Mouse (Mus musculus) 416B (cell line): Measurements from ENCODE around the gene Rab5if.
"Not testable (repeated sequence)": the region's sequence is repeated elsewhere in the genome, so short reads cannot be mapped to it uniquely, and the experiment has no call there.

Experiments
- DNase-seq: peaks from one replicate; pipeline ENCODE4 v3.0.0; 2011; ENCODE audit warnings: low read depth

Rab5if gene

GRCm38 (mm10) chr2:156862772-156863486 is at the start of gene Rab5if:
Rab5if (plus strand) TSS chr2:156863128.
- peak; percentile 97 for DNase-seq

GRCm38 (mm10) chr2:156814344-156814801 is 48.6 kb upstream of the Rab5if start:
- DNase-seq: no peak

GRCm38 (mm10) chr2:156814893-156815292 is 48.0 kb upstream of the Rab5if start:
- DNase-seq: no peak

DNA sequence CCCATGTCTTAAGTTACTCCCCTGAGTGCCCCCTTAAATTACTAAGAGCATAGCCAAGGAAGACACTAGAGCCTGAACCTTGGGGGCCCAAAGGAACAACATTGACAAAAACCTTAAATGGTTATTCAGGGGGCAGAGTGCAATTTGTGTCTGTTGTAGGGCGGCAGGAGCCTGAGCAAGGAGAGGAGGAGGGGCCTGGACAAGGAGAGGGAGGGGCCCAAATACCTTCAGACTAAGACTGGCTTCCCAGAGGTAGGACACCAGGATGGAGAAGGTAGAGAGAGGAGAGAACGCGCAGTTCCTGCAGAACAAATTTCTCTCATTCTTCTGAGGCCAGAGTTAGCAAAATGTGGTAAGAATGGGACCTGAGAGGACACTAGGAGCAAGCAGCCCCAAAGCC is 47.5 kb upstream of the Rab5if start:
- no peak for DNase-seq

DNA sequence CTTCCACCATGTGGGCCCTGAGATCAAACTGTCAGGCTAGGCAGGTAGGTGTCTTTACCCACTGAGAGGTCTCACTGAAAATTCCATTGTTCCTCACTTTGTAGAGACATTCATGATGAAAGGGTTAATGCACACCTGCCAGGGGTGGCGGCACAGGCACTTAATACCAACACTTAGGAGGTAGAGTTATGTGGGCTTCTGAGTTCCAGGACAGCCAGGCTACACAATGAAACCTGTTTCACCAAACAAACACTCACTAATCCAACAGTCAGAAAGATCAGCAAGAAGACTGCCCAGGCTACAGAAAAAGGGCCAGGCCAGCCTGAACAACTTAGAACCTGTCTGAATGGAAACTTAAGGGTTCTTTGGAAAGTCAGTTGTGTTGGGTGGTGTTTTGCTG is 46.8 kb upstream of the Rab5if start:
- no peak for DNase-seq

DNA sequence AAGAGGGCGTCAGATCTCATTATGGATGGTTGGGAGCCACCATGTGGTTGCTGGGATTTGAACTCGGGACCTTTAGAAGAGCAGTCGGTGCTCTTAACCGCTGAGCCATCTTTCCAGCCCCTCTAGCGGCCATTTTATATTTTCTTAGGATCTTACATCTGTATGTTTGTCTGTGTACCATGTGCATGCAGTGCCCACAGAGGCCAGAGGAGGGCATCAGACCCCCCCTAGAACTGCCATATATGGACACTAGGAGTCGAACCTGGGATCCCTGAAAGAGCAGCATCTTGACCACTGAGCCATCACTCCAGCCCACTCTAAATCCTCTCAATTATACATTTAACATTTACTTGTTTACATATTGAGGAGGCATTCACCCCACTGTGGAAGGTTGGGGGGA is 37.8 kb upstream of the Rab5if start:
- not testable (repeated sequence) for DNase-seq

DNA sequence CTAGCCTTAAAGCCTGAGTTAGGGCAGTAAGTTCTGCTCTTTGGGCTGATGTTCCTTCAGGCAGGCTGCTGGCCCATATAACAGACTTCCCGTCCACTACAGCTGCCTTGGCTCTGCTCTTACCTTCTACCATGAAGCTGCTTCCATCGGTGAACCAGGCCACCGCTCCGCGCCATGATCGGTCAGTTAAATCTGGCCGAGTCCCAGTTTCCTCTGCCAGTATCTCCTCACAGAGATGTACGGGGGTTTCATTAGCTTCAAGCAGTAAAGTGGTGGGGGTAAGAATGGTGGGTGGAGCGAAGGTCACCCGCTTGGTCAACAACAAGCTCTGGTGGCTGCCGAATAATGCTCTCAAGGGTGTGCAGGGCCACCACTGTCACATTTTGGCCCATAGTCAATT is 28.6 kb upstream of the Rab5if start:
- DNase-seq: no peak

GRCm38 (mm10) chr2:156838839-156839238 is 24.1 kb upstream of the Rab5if start:
- DNase-seq: no peak

DNA sequence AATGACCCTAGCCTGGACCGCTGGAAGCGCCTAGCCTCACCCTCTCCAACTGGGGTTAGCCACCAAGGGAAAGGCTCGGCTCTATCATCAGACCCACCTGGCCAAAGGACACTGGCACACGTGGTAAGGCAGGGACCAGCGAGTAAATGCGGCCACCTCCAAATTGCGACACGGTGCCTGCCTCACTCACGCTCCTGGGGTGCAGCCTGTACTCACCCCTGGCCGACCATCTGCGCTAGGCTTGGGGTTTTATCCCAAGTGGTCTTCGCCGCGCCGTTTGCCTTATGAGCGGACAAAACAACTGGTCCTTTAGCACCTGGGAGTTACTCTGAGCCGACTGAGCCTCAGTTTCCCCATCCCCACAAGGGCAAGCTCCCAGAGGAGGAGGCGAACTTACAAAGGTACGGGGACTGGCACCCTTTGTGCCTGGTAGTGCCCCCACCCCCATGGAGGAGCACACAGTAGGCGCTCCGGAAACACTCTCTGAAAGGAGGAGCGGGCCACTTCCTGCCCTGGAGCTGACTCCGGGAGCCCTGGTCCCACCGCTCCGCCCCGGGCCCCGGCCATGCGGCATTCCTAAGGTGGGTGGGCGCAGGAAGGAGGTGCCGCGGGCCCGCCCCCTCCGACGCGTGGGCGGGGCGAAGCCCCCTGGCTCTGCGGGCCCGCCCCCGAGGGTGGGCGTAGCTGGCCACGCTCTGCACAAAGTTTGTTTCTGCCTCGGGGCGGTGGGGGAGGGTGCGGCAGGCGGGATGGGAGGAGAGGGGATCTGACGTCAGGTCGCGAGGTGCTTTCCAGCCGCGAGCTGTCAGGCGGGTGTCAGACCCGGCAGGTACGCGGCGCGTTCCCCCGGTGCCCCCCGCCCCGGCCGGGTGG is 23.4 kb upstream of the Rab5if start, which contains the start of gene Tgif2:
TSS of gene Tgif2 (plus strand) at position 689 of the 873 bp plus-strand sequence.
- DNase-seq: peak; percentile 80

DNA sequence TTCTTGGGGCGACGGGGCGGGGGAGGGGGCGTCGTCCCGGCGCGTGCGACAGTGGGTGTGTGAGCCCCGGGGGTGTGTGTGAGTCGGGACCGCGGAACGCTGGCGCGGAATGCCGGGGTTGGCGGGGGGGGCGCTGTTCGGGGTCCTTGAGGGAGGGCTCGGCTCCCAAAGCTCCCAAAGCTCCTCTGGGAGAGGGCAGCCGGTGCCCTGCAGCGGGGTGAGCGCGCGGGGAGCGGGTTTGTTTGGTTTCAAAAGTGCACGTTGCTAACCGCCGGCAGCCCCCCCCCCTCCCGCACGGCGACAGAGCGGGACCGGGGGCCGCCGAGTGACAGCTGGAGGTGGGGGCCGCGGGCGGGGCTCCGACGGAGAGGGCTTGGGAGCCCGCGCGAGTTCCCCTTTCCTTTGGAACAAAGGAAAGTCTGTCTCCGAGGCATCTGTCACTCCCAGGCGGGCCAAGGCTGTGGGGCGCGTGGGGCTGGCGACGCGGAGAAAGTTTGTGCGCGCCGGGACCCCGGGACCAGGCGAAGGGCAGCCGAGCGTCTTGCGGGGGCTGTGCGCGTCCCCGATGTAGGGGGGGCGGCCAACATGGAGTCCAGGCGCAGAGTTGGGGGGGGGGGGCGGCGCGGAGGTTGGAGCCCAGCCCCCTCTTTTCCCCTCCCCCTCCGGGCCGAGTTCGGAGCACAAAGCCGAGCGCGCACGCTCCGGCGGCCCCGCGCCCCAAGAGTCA is 22.5 kb upstream of the Rab5if start:
- peak; percentile 46 for DNase-seq

DNA sequence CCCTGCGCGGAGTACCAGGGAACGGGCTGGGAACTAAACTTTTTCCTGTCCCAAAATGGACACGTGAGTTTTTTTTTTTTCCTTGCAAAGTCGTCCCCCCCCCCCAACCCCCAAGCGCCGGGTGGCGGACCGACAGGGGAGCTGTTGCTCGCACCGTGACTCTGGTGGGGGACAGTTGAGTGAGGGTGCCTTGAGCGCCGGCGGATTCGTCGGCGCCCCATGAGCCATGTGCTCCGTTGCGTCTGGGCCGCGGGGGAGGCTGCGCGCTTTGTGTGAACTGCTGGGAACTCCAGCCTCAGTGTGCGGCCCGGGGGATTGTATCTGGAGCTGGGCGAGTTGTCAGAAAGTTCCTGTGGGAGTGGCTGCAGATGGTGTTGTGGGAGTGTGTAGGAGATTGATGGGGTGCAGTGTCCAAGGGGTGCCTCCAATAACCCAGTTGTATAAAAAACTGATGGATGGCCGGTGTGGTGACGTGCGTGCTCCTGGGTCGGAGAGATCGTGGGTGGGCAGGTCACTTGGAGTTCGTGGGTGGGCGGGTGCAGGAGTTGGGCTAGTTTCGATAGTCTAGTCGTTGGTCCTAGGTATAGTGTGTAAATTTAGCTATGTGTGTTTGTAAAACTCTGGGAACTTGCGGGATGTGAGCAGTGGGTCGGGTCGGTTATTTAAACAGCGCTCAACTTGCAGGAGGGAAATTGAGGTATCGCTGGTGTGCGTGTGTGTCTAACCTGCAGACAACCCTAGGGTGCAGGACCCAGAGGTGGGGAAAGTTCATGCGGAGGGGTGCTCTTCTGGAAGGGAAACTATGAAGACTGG is 21.7 kb upstream of the Rab5if start:
- peak; percentile 49 for DNase-seq

DNA sequence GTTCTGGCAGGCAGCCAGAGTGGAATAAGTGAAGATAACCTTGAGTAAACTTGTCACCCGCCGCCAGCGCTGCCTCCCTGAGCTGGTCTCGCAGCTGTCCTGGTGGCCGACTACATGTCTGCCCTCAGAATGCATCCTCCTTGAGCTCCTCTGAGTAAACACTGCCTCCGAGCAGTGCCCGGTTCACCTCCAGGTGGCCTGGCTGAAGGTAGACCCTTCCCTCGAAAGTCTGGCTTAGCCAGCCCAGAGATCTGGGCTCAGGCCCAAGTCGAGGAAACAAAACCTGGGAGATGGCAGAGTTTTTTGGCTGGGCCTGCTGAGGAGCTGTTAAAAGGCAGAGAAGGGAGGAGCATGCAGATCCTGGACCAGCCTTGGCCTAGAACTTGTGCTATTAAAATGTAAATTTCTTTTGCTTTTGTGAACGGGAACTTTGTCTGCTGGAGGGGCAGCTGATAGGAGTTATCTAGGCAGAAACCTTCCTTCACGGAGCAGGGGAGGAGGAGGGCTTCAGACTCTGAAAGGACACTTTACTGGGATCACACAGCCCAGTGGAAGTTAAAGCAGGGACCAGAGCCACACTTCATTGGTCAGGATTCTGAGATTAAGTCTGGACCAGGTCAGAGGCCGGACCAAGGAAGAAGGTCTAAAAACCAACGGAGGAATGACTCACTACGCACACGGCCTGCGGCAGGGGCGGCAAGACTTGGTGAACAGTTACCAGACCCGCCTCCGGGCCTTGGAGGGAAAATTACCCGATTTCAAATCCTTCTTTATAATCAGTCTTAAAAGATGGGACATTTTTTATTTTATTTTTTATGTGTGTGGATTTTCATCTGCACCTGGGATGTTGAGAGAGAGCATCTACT is 20.9 kb upstream of the Rab5if start:
- DNase-seq: peak; percentile 84

- no peak for DNase-seq
These were observed 20.2 kb upstream of the Rab5if start for GRCm38 (mm10) chr2:156842711-156843110.

- DNase-seq: no peak
These were observed 19.6 kb upstream of the Rab5if start for GRCm38 (mm10) chr2:156843331-156843730.

DNA sequence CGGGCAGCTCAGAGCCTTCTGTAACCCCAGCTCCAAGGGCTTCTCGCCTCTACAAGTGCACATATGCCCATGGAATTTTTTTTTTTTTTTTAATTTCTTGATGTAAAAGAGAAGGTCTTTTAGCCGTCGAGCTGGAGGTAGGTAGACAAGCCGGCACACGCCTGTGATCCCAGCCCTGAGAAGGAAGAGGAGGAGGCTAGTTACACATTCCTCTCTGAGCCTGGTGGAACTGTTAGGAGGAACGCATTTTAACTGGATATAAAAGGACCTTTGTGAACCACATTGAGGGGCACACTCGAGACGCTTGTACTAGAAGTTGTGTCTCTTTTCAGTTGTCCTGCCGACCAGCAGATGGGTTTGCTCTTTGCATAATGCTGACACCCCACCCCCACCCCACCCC is 18.2 kb upstream of the Rab5if start:
- no peak for DNase-seq

DNA sequence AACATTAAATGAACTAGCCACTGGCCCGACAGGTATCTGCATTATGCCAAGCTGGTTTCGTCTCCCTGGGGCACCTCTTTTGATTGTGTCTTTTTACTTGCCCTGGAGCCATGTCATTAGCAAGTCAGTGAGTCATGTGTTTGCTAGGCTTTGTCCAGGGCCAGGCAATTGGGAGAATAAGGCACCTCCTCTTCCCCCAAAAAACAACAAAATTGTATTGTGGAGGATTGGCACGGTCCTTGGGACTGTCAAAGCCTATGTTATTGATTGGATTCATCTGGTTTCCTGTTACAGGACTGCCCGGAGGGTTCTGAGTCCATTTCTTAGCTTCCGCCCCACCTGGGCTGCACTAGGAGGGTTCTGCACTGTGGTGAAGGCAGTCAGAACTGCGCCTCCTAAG is 15.3 kb upstream of the Rab5if start:
- DNase-seq: no peak

DNA sequence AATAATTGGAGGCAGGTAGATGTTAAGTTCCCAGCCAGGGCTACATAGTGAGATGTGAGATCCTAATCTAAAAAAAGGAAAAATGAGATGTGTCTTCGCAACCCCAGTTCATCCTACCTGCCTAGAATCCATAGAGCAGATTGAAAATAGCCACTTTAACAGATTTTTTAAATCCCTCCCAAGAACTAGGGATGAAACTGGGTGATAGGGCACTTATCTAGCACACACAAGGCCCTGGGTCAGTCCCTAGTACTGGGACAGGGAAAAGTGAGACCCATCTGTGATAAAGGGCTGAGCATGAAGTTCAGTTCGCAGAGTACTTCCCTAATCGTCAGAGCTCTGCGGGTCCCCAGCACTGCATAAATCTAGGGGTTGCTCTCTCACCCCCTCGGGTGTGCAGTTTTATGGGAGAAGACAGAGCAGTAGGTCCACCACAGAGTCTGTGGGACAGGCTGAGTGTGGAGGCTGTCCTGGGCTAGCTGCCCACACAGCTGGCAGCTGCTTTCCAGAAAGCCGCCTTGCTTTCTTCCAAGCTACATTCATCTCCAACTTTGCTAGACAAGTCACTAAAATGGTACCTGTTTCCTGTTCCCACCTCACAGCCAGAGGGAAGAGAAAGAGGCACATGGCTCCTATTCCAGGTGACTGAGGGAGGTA is 14.3 kb upstream of the Rab5if start:
- DNase-seq: no peak

- DNase-seq: peak; percentile 74
These were observed 12.4 kb upstream of the Rab5if start for GRCm38 (mm10) chr2:156850505-156850904.

- DNase-seq: not testable (repeated sequence)
These were observed 9.3 kb upstream of the Rab5if start for GRCm38 (mm10) chr2:156853584-156853983.
